ENCODE assay signal across 19 mouse cellular contexts in genomic region chr3:51196724-51197111, GRCm38 (mm10). TPM values are rescaled to one million over a fixed set of nuclear protein-coding genes. Genes with fewer than 3 reads are reported as not detected.
DNase-seq lines count a peak whose midpoint lies in the region; ATAC-seq and TF ChIP-seq lines count a peak whose summit lies in the region.
"Had no signal": no experiment of that assay in that cellular context is flagged by ENCODE, and none has a peak within 500 bp of the region (broad histone marks: within the 10 kb centered on the region; RNA-seq: fewer than 3 reads in every experiment).

No protein-coding gene starts in this region.

- no peaks in the 10 kb centered on the region for H3K79me2 ChIP-seq in macrophage (ENCODE audit: inconsistent target)

- H3K27ac ChIP-seq in kidney, adult 2 months (ENCODE audit: insufficient read depth, low read depth, low read length): peak overlapping the region; percentile 69
- peak overlapping the region; percentile 58 for H3K27ac ChIP-seq in bone marrow macrophage, adult 2 months (ENCODE audit: insufficient read depth, low read depth, low read length)
- H3K27ac ChIP-seq in macrophage: peak overlapping the region; percentile 71
- no peak overlapping the region for H3K27ac ChIP-seq in intestine, postnatal 0 days (ENCODE audit: low read depth, low read length)
- H3K27ac ChIP-seq: hindbrain, embryonic 14.5 days; kidney, embryonic 15.5 days; liver, embryonic 13.5 days; midbrain, embryonic 10.5 days had no signal

- no peak overlapping the region for H3K9ac ChIP-seq in intestine, postnatal 0 days (ENCODE audit: low read depth, low read length)
- H3K9ac ChIP-seq: forebrain, postnatal 0 days; hindbrain, embryonic 14.5 days; intestine, embryonic 15.5 days; kidney, embryonic 15.5 days; liver, embryonic 13.5 days; lung, embryonic 14.5 days had no signal

- TF ChIP-seq CTCF in kidney, adult 2 months (conservative IDR thresholded peaks at IDR 0.05; ENCODE audit: insufficient read depth, insufficient read length, low read depth, low read length): no peak
- TF ChIP-seq CTCF in E14TG2a.4 (conservative IDR thresholded peaks at IDR 0.05; ENCODE audit: low read length): no peak
- TF ChIP-seq CTCF in bone marrow macrophage, adult 2 months (IDR thresholded peaks at IDR 0.05; ENCODE audit: low read depth, low read length): no peak
- TF ChIP-seq CTCF in intestine, postnatal 0 days (IDR thresholded peaks at IDR 0.05; ENCODE audit: low read depth): no peak

- H3K9me3 ChIP-seq in E14TG2a.4 (ENCODE audit: low read length): peaks cover 5% of the 10 kb centered on the region; the same call in 1 of the 2 replicates
- no peaks in the 10 kb centered on the region for H3K9me3 ChIP-seq in intestine, postnatal 0 days (ENCODE audit: control insufficient read depth)
- H3K9me3 ChIP-seq: intestine, embryonic 15.5 days; kidney, embryonic 15.5 days had no signal

- H3K4me2 ChIP-seq in intestine, postnatal 0 days (replicated peaks; ENCODE audit: low read depth): no peak overlapping the region
- H3K4me2 ChIP-seq: kidney, embryonic 15.5 days; lung, embryonic 14.5 days had no signal

- H3K4me3 ChIP-seq in kidney, adult 2 months (ENCODE audit: insufficient read depth, low read depth, low read length): no peak overlapping the region
- H3K4me3 ChIP-seq in E14TG2a.4 (replicated peaks; ENCODE audit: low read length): peak overlapping the region; percentile 74
- H3K4me3 ChIP-seq in bone marrow macrophage, adult 2 months (ENCODE audit: insufficient read depth, low read length): no peak overlapping the region
- no peak overlapping the region for H3K4me3 ChIP-seq in macrophage (ENCODE audit: inconsistent target)
- H3K4me3 ChIP-seq in intestine, postnatal 0 days (ENCODE audit: low read depth, low read length): no peak overlapping the region
- H3K4me3 ChIP-seq: intestine, embryonic 15.5 days; kidney, embryonic 15.5 days; liver, embryonic 13.5 days; midbrain, embryonic 10.5 days had no signal

- H3K4me1 ChIP-seq in kidney, adult 2 months (ENCODE audit: control insufficient read depth, insufficient read depth, low read length): no peaks in the 10 kb centered on the region
- peaks cover 66% of the 10 kb centered on the region for H3K4me1 ChIP-seq in E14TG2a.4 (replicated peaks; ENCODE audit: low read depth, low read length)
- peaks cover 45% of the 10 kb centered on the region for H3K4me1 ChIP-seq in bone marrow macrophage, adult 2 months (ENCODE audit: control insufficient read depth, insufficient read depth, low read length)
- H3K4me1 ChIP-seq in intestine, postnatal 0 days (replicated peaks; ENCODE audit: control insufficient read depth, insufficient read depth, low read length): no peaks in the 10 kb centered on the region

- no peaks in the 10 kb centered on the region for H3K27me3 ChIP-seq in kidney, adult 2 months (replicated peaks; ENCODE audit: control insufficient read depth, insufficient read depth, low read length)
- no peaks in the 10 kb centered on the region for H3K27me3 ChIP-seq in E14TG2a.4 (ENCODE audit: insufficient read depth, low read length)
- no peaks in the 10 kb centered on the region for H3K27me3 ChIP-seq in intestine, postnatal 0 days (replicated peaks; ENCODE audit: control insufficient read depth, insufficient read depth, low read length)
- H3K27me3 ChIP-seq: intestine, embryonic 15.5 days; kidney, embryonic 15.5 days had no signal

- TF ChIP-seq POLR2A in kidney, adult 2 months (IDR thresholded peaks at IDR 0.05; ENCODE audit: low read depth, low read length): no peak
- no peak for TF ChIP-seq POLR2A in bone marrow macrophage, adult 2 months (IDR thresholded peaks at IDR 0.05; ENCODE audit: borderline replicate concordance, low read depth, low read length)

- H3K36me3 ChIP-seq in kidney, adult 2 months (ENCODE audit: control insufficient read depth, insufficient read depth, low read length): no peaks in the 10 kb centered on the region
- H3K36me3 ChIP-seq in E14TG2a.4 (ENCODE audit: insufficient read depth, low read length) (peaks cover 27% of the 10 kb centered on the region), macrophage (ENCODE audit: inconsistent target) (no peaks in the 10 kb centered on the region)
- H3K36me3 ChIP-seq in intestine, postnatal 0 days (ENCODE audit: control insufficient read depth, insufficient read depth): no peaks in the 10 kb centered on the region
- H3K36me3 ChIP-seq: intestine, embryonic 15.5 days; kidney, embryonic 15.5 days; liver, embryonic 13.5 days; midbrain, embryonic 10.5 days had no signal

- WGBS in kidney, adult 2 months: 80% methylated on average over 3 of the region's 3 CpGs
- 80% methylated on average over 3 of the region's 3 CpGs for whole genome bisulfite sequencing in macrophage (ENCODE audit: missing documents)
- 87% methylated on average over 3 of the region's 3 CpGs for WGBS in intestine, postnatal 0 days

- no peak for DNase-seq in kidney, adult 2 months
- no peak for DNase-seq in kidney, postnatal 25 days
- no peak for DNase-seq in thymus, adult 18-20 months
- no peak for DNase-seq in cerebellum, adult 9-10 months
- DNase-seq: cerebellum, adult 18-20 months; forebrain, postnatal 0 days; left cerebral cortex, postnatal 4 days; liver, embryonic 13.5 days; right cerebral cortex, postnatal 4 days; thymus, postnatal 4 days had no signal

- ATAC-seq in intestine, postnatal 0 days: no peak
- ATAC-seq: forebrain, postnatal 0 days; intestine, embryonic 15.5 days had no signal

RNA-seq across cellular contexts. Expression of gene Noct, which starts 27.5 kb away (rescaled TPM):
- polyA plus RNA-seq in kidney, adult 2 months (2012; rRNA removed): 8.1 and 9.4 TPM in 2 replicates
- polyA plus RNA-seq in bone marrow macrophage, adult 2 months (2012; ENCODE audit: insufficient read depth, insufficient read length, missing spikeins): 8.3 and 9.2 TPM in 2 replicates
- 1,000 to 10,000 TPM in 5 of 26 experiments, 100 to 1,000 TPM in 5, 10 to 100 TPM in 12, 1 to 10 TPM in 4; 7.5 to 1,895 (median 41.6) TPM for total RNA-seq in macrophage (2018; cell fraction: chromatin; rRNA removed)
- total RNA-seq in macrophage (2018; cell fraction: cytosol; rRNA removed): 100 to 1,000 TPM in 3 of 26 experiments, 10 to 100 TPM in 6, 1 to 10 TPM in 16, under 1 TPM in 1; 0.83 to 211 (median 4.4) TPM
- 1,000 to 10,000 TPM in 5 of 26 experiments, 100 to 1,000 TPM in 5, 10 to 100 TPM in 12, 1 to 10 TPM in 4; 6.4 to 1,914 (median 55.8) TPM for total RNA-seq in macrophage (2018; cell fraction: nucleus; rRNA removed)
- polyA plus RNA-seq in macrophage (2018): 3.9 to 14.9 TPM (median 7.7 TPM) in 3 replicates
- 11.3 and 12.0 TPM in 2 replicates for polyA plus RNA-seq in intestine, postnatal 0 days (2015; fragmentation: Nextera tagmentation; extraction: Ambion mirVana)
